Mouse (Mus musculus) lung, postnatal 25 days (tissue): ENCODE results near the gene Dctn3.
"Not testable (repeated sequence)": the region's sequence is repeated elsewhere in the genome, so short reads cannot be mapped to it uniquely, and the experiment has no call there.

Experiments
- DNase-seq: peaks from one replicate; pipeline ENCODE4 v3.0.0; 2022; ENCODE audit warnings: low spot score

Dctn3 gene

GRCm38 (mm10) chr4:41722918-41723351, at the start of gene Dctn3:
Gene Dctn3, minus strand, starts transcription at chr4:41723170.
- peak; percentile 95 for DNase-seq

DNA sequence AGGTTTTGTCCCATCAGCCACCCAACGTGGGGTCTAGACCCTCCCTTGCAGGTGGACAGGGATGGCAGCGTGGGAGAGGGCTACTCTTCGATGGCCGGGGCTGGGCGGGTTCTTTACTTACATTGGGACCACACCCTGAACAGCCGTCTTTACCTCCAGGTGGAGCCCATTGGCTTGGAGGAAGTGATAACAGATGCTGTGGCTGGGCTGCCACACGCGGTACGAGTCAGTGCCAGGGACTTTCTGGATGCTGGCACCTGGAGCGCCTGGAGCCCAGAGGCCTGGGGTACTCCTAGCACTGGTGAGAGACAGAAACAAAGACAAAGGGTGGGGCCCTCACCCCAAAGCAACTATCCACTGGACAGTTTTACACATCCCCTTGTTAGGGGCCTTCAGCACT, 44.3 kb upstream of the Dctn3 start:
- DNase-seq, result not testable (repeated sequence)

- DNase-seq, result not testable (repeated sequence)
These were observed 40.2 kb upstream of the Dctn3 start for GRCm38 (mm10) chr4:41763176-41763575.

DNA sequence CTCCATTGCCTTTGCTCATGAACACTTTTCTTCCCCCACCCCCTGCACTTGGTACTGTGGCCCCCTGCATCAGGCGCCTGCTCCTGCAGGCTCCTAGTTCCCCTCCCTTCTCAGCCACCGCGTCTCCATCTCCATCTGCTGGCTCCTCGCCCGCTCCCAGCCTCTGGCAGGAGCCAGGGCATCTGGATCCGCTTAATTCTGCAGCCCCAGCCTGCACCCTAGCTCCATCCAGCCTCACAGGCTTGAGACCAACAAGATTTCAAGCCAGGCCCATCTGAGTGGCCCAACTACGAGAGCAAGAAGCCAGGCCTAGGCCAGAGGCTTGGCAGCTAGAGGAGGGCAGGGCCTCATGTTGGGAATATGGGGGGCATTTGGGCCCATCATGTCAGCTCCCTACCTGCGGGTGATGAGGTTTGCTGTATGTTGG, 39.7 kb upstream of the Dctn3 start:
- DNase-seq, result peak; percentile 31

DNA sequence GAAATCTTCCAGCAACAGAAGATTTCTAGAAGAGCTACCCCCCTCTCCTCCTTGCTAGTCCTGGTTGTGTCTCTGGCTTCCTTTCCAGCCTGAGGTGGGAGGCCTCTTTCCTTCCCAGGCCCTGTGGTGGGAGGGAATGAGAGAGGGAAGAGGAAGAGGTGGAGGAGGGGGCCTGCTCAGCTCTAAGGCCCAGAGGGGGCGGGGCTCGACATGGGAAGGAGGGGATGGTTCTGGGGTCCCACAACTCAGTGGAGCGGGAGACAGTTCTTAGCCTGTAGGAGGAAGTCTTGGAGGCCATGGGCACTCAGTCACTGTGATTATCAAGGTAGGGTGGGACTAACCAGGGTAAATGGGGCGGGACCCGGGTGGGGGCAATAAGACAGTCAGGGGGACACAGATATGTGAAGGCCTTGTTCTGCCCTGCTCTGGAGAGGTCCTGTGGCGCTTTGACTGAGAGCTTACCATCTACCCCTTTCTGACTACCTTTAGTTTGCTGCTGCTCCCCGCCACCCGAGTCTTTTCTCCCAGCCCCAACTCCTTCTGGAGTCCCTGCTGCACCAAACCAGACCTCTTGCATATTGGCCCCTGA, 39.2 kb upstream of the Dctn3 start:
- no peak for DNase-seq

DNA sequence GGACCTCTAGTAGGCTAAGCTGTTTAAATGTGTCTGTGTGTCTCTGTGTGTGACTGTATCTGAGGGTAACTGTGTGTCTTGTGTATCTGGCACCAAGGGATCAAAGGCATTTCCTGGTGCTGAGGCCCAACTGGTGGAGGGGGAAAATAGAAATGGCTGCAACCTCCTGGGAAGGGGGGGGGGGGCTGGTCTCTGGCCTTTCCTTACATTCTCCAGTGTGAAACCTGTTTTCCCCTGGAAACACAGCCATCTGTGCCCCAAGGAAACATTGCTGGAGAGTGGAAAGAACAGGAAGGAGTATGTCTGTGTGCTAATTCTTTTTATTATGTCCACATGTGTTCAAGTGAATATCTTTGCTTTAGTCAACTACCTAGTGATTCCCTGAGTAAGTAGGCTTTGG, 38.7 kb upstream of the Dctn3 start:
- no peak for DNase-seq

- no peak for DNase-seq
These were observed 37.9 kb upstream of the Dctn3 start for GRCm38 (mm10) chr4:41760911-41761310.

DNA sequence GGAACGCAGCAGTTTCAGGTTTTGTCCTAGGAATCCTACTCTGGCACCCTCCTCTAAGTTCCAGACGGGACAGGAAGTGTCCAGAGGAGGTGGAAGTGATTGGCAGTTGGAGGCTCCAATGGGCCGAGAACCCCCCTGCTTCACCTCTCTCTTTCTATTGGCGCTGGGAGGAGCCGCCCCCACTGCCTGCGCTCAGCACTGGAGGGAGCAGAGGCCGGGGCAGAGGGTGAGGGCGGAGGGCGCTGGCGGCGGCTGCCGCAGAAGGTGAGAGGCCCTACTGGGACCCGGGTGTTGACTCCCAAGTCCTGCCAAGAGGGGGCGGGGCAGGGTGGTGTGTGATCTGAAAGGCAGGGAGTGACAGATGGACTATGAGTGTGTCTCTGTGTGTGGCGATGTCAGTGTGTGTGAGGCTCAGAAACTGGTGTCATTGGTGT, 37.3 kb upstream of the Dctn3 start:
- DNase-seq, result peak; percentile 96

DNA sequence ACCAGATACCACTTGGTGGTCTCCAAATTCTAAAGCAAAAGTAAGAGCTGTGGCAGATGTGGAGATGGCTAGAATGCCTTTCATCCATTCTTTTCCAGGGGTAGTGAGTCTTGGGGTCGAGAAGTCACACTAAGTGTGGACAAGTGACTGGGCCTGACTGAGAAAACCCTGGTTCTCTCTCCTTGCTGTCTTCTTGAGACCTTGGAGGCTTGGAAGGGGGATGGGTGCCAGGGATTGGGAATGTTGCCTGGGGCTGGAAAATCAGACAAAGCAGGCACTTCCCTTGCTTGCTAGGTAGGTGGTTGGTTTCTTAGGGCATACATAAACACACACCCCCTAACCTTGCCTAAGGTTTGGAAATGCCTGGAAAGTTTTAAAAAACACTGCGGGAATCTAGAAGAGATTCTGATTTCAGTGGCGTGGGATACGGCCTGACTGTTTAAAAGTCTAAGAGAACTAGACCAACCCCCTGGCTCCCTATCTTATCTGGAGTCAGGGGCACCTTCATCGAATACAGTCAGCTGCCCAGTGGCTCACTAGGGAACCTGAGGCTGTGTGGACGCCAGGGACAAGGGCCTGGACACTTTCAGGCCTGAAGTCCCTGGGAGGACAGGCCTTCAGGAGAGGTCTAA, 36.8 kb upstream of the Dctn3 start:
- no peak for DNase-seq

- no peak for DNase-seq
These were observed 36.2 kb upstream of the Dctn3 start for GRCm38 (mm10) chr4:41759206-41759605.

DNA sequence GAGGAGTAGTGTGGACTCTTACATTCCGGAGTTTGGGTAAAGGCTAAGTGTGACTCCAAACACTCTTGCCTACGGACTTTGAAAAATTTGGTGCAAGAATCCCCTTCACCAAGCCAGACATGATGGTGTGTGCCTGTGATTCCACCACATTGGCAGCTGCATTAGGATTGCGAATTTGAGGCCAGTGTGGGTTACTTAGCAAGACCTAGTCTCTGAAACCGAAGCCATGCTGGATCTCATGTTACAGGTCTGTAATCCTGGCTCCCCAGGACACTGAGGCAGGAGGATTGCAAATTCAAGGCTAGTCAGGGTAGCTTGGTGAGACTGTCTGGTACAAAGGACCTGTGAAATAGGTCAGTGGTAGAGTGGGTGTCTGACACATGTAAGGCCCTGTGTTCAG, 35.7 kb upstream of the Dctn3 start:
- no peak for DNase-seq

DNA sequence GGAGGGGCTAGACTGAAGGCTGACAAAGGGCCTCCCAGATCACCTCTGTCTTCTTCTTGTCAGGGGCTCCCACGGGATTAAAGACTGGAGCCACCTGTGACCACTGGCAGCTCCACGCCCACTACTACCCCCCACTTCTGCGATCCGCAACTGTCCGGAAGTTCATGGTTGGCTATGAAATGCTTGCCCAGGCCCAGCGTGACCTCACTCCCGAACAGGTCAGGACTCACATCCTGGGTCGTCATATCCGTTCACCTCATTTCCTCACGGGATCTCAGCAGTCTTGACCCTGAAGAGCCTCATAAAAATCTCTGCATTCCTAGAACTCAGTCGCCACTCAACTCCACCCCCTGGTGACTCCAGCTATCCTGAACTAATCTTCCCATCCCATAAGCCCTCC, 35.1 kb upstream of the Dctn3 start:
- DNase-seq, result no peak

DNA sequence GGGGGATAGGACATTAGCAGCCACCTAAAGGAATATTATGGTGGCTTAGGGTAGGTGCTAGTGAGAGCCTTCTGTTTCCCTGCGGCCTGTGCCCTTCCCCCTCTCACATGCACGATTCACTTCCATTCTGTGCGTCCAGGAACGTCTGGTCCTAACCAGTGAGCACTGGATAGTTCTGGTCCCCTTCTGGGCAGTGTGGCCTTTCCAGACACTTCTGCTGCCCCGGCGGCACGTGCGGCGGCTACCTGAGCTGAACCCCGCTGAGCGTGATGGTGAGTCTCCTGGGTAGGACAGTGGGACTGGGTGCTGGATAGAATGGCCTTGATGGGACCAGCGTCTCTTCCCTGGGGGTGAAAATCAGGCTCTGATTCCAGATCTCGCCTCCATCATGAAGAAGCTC, 34.4 kb upstream of the Dctn3 start:
- DNase-seq, result no peak

- no peak for DNase-seq
These were observed 33.5 kb upstream of the Dctn3 start for GRCm38 (mm10) chr4:41756440-41756839.

DNA sequence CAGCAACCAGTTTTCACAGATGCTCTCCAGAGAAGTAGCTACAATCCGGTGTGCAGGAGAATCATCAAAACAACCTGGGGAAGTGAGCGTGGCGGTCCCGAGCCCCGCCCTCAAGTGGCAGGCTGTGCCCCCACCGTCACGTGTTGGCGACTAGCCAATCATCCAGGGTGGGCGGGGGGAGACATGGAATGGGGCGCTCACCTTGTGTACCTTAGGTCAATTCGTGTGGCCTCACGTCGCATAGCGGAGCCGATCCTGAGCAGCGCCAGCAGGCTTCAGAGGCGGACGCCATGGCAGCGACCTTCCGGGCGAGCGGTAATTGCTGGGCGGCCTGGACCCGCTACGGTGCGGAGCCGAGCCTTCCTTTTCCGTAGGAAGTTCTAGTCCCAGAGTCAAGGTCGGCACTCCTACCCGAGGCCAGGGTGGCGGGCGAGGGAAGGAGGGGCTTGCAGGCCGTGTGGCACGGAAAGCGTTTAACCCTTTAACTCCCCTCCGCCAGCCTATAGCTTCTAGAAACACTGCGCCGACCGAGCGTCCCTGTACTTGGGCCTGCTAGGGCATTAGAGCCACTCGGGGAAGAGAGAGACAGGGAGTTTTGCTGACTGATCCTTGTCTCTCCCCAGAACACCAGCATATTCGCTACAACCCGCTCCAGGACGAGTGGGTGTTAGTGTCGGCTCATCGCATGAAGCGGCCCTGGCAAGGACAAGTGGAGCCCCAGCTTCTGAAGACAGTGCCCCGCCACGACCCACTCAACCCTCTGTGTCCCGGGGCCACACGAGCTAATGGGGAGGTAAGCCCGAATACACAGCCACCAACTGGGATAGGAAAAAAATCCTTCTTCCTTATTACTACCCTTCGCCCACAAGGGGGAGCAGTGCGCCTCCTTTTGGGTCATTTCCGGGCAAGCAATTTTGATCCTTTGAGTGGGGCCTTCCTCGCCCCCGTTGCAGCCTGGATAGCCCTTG, 32.7 kb upstream of the Dctn3 start, which contains the start of gene Sigmar1:
TSS of gene Sigmar1 (minus strand) at position 820 of the 968 bp plus-strand sequence.
- DNase-seq, result peak; percentile 89

GRCm38 (mm10) chr4:41754797-41755337, 31.9 kb upstream of the Dctn3 start, which contains the start of gene Galt:
Gene Galt, plus strand, starts transcription at chr4:41755228.
- DNase-seq, result no peak

DNA sequence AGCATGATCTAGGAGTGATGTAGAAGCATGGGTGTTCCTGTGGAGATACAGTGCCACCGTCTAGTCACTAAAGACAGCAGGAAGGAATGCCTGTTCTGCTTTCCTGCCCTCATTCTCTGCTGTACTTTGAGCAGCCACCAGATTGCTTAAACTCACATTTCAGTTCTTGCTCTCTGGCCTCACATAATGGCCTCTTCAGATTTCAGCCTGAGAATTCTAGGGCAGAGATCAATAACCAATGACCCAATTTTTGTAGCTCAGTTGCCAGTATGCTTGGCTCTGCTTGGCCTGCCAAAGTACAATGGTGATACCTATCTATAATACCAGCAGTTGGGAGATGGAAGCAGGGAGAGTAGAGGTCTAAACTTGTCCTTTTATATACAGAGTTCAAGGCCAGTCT, 22.1 kb upstream of the Dctn3 start:
- no peak for DNase-seq

GRCm38 (mm10) chr4:41744131-41744530, 21.2 kb upstream of the Dctn3 start:
- no peak for DNase-seq

GRCm38 (mm10) chr4:41741158-41741560, 18.2 kb upstream of the Dctn3 start:
- DNase-seq, result peak; percentile 96

DNA sequence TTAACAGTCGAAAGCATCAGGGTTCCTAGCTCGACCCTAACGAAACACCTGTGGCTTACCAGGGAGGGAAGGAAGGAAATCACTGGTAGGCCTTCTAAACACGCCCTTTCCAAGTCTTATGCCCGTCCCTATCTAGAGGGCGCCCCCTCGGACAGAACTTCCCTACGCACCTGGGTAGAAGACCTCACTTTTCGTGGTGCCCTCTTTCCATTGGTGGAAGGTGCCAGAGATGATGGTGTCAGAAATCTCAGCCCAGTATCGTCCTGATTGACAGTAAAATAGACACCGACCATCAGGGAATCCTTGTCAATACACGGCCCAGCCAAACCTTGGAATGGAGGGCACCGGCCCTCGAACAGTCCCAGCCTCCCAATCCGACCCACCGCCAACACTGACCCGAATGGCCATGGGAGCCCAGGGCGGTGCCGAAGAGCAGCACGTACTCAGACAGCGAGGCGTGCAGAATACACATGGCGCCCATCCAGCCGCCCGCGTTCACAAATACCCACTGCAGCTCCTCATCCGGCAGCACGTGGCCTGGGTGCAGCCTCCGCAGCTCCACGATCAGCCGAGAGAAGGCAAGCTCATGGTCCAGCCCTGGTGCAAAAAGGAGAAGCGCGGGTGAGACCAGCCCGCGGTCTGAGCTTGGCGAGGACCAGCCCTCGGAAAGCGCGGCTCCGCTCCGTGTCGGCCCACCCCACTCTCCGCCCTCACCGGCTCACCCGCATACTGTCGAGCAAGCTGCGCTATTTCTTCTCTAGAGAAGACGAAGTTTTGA, 17.6 kb upstream of the Dctn3 start:
- peak; percentile 50 for DNase-seq

DNA sequence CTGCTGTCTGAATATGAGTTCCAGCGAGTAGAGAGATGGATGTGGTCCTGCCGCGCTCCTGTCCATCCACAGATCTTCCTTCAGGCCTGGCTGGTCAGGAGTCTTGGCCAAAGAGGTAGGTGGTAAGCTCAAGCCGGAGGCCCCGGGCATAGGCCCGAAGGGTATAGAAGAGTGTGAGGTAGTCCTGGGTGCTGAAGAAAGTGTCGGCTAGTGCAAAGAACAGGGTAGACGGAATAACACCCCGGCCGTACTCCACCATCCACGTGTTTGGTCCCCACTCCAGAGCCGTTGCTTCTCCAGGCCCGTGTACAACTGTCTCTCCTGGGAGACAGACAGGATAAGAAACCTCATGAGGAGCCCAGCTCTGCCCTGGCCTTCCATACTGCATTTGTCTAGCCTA, 16.3 kb upstream of the Dctn3 start:
- no peak for DNase-seq

DNA sequence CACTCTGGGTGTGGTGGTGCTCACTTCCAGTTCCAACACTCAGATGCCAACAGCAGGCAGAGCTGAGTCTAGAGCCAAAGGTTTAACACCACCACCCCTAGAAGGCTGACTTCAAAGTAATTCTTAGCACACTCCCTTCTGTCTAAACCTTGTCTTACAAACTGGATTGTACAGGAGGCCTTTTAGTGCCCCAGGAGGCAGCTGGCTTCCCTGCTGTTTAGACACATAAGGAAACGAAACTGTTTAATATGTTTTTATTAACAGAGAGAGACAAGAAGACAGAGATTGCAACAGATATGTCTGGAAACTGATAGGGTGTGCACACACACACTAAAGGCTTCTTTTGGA, 15.3 kb upstream of the Dctn3 start:
- DNase-seq, result no peak
